Mouse (Mus musculus) mesoderm, embryonic 11.5 days (tissue): Measurements from ENCODE around the gene Rep15.
A peak's percentile ranks its signal among the peaks of the same experiment; 100 is the strongest.

Experiments
- DNase-seq: peaks from one replicate; pipeline ENCODE4 v3.0.0-alpha.2; 2012; ENCODE audit warnings: low read depth, low spot score

Rep15 gene

GRCm38 (mm10) chr6:147029591-147029990, 2.8 kb upstream of the Rep15 start:
- no peak for DNase-seq

- no peak for DNase-seq
Observed at GRCm38 (mm10) chr6:147030096-147030885, 2.1 kb upstream of the Rep15 start.

GRCm38 (mm10) chr6:147042291-147043290, 10.2 kb downstream of the Rep15 start, which contains the start of gene Mrps35:
Mrps35 (plus strand) TSS chr6:147042764.
- DNase-seq: peak; percentile 89

GRCm38 (mm10) chr6:147043633-147044032, 11.2 kb downstream of the Rep15 start:
- DNase-seq: no peak

- DNase-seq: no peak
Observed at GRCm38 (mm10) chr6:147049239-147049805, 16.9 kb downstream of the Rep15 start.

GRCm38 (mm10) chr6:147051666-147052065, 19.3 kb downstream of the Rep15 start:
- DNase-seq: no peak

GRCm38 (mm10) chr6:147052440-147052839, 20.1 kb downstream of the Rep15 start:
- no peak for DNase-seq

GRCm38 (mm10) chr6:147053785-147054646, 21.6 kb downstream of the Rep15 start:
- no peak for DNase-seq

- no peak for DNase-seq
Observed at GRCm38 (mm10) chr6:147055374-147055977, 23.1 kb downstream of the Rep15 start.

- DNase-seq: no peak
Observed at GRCm38 (mm10) chr6:147059326-147059725, 26.9 kb downstream of the Rep15 start.

- no peak for DNase-seq
Observed at GRCm38 (mm10) chr6:147061630-147062029, 29.2 kb downstream of the Rep15 start.

- no peak for DNase-seq
Observed at GRCm38 (mm10) chr6:147062034-147062433, 29.6 kb downstream of the Rep15 start.

- DNase-seq: no peak
Observed at GRCm38 (mm10) chr6:147062694-147063093, 30.3 kb downstream of the Rep15 start.

- no peak for DNase-seq
Observed at GRCm38 (mm10) chr6:147064226-147064943, 32.0 kb downstream of the Rep15 start.

- DNase-seq: no peak
Observed at GRCm38 (mm10) chr6:147064944-147065261, 32.5 kb downstream of the Rep15 start.

- DNase-seq: no peak
Observed at GRCm38 (mm10) chr6:147075808-147076387, 43.5 kb downstream of the Rep15 start.

GRCm38 (mm10) chr6:147076878-147077277, 44.5 kb downstream of the Rep15 start:
- no peak for DNase-seq

GRCm38 (mm10) chr6:147079919-147080318, 47.5 kb downstream of the Rep15 start:
- DNase-seq: no peak
